Mouse (Mus musculus): Measurements from ENCODE around the gene Tmem53. TPM values are rescaled to one million over a fixed set of nuclear protein-coding genes. Genes with fewer than 3 reads are reported as not detected.

The Tmem53 gene
- total and polyA plus RNA-seq, 3 experiments: 57.3 to 232 (median 75.3) TPM

DNA sequence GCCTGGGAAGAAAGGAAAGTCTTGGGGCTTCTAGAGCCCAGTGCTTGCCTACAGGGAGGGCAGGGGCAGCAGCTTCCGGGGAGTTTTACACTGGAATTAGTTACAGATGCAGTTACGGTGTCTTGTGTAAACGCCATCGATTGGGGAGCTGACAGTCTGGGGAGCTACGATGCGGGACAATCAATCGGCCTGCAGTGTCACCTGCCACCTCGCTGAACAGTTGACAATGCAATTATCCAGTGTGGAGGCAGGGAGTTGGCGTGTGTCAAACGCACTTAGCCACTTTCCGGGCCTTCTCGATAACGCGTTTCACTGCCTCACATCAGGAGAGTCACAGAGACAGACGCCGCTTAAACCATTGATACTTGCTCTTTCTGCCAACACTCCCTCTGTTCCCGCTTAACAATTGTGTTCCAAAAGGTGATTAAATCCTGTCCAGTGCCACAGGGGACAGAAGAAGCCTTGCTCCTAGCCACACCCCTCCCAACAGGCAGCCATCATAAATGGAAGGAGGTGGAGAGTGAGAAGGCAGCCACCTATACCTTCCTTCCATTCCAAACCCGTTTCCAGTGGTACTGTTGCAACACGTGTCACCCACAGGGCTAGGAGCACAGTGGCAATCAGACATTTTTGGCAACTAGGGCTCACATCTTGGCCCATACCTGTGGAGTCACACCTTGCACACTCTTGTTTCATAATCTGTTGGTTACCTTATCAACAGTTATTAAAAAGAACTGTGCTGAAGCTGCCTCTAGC lies 29.5 kb downstream of the Tmem53 start:
- no peak for DNase-seq

DNA sequence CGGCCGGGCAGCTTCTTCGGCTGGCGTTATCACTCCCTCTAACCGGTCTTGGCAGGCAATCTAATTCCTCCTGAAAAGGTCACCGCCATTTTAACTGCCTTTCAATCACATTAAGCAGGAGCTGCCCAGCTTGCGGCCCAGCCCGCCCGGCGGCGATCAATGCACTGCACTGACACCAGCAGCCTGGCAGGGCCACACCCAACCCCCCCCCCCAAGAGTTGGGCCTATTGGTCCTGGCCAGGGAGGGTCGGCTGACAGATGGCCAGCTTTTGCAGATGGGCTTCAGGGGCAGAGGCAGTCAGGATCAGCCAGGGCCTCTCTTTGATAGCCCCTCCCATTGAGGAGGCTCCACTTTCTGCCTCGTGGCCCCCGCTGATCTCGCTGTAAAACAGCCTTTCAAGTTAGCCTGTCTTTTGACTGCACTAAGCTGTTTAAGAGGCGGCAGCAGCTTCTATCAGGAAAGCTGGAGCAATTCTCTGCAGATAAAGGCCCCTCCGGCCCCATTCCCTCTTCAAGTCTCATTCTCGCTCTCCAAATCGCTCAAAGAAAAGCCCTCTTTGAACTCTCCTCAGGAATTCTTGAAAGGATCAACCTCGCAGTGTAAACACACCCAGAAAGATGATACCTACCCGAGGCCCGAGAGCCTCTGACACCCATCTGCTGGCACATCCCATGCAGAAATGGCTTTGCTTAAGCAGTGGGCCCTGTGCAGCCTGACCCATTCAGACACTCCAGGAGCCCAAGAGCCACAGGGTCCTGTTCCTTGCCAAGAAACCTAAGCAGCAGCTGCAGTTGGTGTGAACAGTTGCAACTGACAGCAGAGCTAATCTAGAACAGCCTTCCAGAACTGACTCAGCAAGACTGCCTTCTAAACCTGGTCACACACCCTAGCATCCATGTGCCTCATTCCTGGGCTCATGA lies 31.8 kb downstream of the Tmem53 start:
- DNase-seq: peak; percentile 56

DNA sequence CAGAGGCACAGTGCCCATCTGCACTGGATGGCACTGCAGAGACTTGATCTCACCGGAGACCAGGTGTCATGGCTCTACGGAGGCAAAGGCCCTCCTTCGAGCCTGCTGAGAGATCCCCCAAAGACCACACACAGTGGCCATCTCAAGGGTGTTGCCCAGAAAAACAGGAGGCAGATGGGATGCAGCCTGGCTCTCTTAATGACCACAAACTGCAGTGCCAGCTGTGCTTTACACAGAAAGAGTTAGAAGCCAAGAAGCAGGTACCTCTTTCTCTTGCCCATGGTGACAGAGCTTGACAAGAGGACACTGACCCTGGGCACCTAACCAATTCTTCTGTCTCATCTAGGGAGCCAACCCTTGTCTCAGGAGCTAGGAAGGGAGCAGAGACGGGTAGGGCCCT lies 32.6 kb downstream of the Tmem53 start:
- no peak for DNase-seq

DNA sequence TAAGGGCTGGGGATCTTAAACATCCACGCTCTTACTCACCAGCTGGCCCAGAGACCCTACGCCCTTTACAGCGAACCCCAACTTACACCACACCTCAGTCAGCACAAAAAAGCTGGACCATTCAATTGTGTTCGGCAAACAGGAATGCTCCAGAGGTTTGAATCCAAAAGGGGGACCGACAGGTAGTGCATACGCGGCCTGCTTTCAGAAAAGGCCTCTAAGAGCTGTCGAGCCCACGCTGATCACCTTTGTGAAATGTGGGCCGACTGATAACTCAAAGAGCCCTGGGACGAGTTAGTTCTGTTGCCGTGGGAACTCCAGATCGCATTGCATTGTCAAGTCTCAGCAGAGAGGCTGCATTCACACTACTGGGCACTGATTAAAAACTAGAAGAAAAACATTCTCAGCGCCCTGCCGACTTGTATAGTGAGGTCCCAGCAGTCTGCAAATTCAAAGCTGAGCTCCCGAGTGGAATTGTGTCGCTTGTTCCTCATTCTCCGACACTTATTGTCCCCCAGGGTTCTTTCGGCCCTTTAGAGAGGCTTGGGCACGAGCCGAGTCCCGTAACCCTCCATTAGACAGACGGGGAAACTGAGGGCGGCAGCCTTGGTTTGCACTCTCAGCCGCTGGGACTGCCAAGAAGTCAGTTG lies 36.7 kb downstream of the Tmem53 start:
- DNase-seq: no peak

DNA sequence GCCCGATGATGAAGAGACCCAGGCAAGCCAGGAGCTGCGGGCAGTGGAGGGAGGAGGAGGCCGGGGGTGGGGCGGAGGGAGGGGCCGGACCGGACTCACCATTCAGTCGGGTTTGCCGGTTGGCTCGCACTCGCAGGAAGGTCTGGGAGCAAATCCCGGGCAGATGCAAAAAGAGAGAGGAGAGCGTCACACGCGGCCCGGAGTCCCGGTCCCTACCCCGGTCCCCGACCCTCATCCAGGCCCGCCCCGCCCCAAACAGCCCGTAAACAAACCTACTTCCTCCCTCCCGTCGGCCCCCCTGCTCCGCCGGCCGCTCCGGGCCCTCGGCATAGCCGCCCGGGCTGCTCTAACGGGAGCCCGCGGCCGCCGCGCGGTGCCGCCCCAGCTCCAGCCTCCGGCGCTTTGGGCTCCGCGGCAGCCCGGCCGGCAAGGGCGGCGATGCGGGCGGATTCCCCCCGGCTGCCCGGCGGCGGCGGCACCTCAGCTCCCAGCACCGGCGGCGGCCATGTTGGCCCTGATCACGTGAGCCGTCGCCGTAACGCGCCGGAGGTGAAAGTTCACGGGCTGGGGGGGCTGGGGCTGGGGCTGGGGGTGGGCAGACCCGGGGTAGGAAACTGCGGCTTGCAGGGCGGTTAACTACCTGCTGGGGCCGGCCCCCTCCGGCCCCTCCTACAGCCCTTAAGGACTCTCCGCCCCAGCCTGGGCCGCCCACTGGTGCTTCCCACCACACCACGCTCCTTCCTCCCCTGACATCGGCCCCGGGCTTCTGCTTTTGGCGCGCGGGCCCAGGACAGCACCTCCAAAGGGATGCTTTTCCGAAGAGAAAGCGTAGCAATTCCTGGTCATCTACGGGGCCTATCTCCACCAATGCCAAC lies 37.4 kb downstream of the Tmem53 start:
- peak; percentile 91 for DNase-seq

DNA sequence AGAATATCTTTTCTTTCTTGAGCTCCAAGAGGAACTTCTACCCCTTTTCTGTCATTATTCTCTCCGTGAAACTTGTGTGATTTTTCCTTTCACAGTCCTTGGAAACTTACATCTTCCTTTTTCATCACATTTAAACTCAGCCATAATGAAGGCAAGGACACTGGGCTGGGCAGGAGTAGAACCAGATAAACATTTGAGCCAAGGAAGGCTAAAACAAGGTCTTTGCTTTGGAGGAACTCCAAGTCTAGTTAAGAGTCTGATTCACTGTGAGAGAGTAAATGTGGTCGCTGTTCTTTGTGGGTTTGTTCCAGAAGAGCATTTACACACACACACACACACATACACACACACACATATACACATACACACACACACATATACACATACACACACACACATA lies 39.9 kb downstream of the Tmem53 start:
- DNase-seq: no peak

DNA sequence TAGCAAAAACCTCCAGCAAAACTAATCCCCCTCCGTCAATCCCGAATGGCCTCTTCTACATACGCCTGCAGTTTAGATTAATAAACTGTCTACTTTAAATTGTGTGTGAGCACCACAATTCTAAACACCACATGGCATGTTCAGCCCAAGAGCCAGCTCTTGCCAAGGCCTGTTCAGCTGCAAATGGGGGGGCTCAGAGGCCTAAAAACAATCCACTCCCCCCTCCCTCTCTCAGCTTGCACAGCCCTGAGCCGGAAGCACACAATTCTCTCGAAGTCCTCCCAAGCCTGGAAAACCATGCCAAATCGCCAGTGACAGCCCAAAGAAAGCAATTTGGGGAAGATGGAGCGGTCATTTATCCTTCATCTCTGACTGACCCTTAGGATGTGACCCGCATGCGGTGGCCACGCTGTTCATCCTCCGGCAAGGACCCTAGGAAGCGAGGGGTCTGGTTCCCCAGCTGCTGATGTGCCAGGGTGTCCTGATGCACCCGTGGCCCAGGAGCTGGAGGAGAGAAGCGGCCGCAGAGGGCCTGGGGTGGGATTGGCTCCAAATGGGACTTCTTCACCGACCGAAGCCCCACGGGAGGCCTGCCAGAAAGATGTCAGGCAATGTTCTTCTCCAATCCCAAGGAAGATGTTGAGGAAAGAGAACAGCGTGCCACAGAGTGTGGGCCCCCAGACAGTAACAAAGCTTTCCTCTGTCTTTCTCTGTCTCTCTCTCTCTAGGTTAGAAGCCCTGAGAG lies 45.3 kb downstream of the Tmem53 start:
- no peak for DNase-seq

DNA sequence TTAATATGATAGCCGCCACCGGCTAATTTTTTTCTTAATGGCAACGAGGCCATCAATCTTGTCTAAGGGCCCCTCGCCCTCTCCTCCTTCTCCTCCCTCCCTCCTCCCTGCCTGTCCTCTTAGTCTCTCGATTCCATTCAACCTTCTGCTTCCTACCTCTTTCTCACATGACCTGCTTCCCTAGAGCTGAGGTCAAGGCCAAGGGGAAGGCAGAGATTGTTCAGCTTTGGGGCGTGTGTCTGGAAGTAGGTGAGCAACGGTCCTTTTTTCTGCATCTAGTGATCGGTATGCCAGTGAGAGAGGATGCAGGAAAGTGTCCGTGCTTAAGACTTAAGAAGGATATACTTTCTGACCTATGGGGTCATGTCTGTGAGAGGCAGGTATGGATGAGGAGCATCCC lies 46.1 kb downstream of the Tmem53 start:
- DNase-seq: no peak

DNA sequence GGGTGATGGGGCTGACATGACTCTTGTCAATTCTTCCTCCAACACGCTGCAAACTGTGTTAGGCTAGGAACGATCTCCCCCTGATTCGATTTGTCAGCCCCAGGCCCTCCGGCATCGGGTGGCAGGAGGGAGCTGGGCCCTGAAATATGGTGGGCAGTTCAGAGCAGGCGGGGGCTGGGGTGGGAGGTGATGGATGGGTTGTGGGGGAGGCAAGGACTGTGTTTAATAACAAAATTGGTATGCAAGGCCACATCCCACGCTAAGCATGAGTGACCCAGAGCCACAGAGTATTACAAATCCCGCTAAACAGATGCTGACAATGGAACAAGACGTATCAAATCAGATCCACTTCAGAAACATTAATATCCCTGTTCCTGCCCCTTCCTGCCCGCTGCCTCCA lies 48.2 kb downstream of the Tmem53 start:
- DNase-seq: no peak

DNA sequence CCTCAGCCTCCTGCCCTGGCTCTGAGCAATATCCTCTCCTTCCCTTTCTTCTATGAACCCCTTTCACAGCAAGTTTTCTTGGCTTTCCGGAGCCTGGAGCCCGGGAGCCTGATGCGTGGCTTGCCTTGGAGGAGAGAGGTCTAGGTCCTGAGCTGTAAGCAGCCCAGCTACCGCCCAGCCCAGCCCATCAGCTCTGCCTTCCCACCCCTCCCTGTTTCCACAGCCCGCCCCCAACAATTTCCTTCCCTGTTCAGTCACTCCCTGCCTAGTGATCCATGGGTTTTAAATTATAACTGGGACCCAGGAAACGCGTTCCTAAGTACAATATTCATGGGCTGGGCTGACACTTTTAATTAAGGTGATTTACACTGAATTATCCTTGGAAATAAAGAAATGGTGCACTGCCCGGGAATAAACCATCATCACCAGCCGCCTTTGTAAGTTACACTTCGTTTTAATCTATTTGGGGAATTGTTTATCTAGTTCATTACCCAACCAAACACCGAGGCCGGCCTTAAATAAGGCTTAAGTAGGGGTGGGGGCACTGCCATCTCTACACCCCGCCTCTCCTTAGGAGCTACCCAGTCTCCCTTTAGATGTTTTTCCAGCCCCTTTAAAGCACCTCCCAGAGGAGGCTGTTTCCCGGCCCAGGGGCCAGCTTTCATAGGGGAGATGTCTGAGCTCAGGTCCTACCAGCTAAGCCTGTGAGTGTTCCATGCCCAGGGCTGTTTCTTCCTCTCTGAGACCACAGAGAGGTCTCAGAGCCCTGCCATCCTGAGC lies 50.5 kb downstream of the Tmem53 start:
- DNase-seq: no peak

DNA sequence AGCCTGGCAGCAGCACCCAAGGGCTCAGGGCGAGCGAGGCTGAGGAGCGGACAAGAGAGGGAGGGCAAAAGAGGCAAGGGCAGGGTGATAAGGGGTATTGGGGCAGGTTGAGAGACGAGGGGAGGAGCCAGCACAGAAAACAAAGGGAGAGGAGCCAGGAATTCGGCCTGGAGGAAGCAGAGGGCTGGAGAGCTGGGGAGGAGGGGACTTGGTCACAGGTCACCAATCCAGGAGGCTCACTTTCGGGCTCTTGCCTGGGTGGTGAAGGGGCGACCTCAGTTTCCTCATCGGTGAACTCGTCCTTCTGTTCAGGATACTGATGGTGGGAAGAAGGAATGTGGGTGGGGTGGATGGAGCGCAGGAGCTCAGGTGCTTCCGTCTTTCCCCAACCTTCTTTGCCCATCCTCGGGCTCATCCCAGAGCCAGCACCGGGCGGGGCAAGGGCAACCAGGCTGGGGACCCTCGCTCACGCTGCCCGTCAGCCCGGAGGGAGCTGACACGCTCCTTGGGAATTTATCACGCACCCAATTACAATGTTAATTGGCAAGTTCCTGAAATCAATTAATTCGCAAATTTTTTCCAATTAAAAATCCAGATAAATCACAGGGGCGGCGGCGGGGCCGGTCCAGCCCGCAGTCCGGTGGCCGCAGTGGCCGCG lies 52.0 kb downstream of the Tmem53 start:
- DNase-seq: no peak

DNA sequence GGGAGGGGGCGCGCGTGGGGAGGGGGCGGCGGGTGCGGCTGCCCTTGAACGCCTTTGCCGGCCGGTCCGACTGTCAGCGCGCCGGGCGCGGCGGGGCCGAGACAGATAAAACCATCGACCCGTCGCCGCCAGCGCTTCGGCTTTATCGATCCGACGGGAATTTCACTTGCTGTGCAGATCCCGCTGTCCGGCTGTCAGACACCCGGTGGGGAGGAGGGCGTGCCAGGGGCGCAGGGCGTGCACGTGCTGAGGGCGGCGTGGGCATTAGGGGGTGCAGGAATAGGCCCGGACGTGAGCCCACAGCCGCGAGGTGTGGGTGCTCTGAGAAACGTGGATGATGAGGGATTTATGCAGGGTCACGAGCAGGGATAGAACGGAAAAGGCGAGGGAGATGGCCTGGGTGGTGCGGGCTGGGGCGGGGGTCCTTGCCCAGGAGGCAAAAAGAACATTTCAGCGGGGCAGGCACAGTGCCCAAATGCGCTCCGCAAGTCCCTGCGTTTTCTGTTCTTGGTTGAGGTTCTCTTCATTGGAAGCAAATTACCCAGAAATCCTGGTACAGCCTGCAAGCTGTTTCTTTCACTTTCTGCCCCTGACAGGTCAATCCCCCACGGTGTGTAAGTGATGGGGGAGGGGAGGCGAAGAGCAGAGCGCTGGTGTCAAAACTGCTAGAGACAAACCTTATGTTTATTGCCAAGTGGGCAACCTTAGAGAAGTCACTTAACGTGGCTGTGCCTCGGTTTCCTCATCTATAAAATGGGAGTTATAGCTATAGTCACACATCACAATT lies 52.7 kb downstream of the Tmem53 start:
- DNase-seq: no peak

DNA sequence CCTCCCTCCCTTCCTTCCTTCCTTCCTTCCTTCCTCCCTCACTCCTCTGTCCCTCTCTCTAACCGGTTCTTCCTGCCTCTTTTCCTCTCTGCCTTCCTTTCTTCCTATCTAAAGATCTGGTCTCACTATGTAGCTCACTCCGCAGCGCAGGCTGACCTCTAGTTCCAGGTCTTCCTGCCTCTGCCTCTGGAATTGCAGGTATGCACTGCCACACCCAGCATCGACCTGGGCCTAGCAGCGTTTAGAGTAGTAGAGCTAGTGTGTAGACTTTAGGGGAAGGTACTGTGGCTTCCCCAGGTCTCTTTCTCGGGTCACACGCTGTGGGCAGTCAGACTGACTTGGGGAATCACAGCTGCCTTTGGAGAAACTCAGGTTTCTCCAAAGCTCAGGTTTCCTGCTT lies 53.7 kb downstream of the Tmem53 start:
- DNase-seq: no peak

DNA sequence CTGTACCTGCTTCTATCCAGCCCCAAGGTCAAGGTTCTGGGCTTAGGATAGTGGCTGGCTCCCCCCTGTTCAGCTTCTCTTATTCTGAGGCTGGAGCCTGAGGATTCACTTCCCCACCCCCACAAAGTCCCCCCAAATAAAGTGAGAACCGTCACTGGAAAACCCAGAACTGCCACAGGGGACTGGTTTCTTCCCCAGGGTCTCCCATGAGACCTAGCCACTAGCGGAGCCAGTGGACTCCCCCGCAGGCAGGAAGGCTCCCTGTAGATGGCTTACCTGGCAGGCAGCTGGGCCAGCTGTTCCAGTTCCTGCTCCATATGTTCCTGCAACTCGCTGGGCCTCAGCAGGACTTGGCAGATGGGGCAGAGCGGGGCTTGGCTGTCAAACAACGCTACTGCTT lies 55.5 kb downstream of the Tmem53 start:
- no peak for DNase-seq

DNA sequence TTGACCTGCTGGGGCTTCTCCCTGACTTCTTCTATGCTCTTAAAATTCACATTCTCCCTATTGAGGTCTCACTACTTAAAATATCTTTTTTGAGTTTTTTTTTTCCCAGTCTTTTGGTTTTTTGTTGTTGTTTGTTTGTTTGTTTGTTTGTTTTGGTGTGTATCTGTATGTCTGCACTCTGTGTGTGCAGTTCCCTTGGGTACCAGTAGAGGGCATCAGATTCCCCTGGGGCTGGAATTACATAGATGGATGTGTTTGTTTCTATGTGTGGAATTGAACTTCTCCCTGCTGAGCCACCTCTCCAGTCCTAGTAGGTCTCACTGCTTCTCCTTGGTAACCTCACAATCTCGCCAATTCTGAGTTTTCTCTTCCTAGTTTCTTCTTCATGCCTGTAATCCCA lies 57.7 kb downstream of the Tmem53 start:
- no peak for DNase-seq

DNA sequence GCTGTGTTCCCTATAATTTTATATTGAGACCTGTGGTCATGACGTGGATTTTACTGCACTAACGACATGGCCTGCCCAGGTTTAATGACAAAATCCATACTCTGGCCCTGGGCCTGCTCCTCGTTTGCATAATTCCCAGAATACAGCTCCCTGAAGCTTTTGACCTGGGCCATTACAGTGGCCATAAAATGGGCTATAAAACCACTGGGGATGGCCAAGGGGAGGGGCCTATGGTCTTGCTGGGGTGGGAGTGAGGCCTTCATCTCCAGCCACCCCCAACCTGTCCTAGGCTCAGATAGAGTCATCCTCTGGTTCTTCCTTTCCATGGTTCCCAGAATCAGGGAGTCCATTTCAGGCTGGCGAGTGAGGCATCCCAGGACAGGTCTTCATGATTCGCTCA lies 60.1 kb downstream of the Tmem53 start:
- no peak for DNase-seq

DNA sequence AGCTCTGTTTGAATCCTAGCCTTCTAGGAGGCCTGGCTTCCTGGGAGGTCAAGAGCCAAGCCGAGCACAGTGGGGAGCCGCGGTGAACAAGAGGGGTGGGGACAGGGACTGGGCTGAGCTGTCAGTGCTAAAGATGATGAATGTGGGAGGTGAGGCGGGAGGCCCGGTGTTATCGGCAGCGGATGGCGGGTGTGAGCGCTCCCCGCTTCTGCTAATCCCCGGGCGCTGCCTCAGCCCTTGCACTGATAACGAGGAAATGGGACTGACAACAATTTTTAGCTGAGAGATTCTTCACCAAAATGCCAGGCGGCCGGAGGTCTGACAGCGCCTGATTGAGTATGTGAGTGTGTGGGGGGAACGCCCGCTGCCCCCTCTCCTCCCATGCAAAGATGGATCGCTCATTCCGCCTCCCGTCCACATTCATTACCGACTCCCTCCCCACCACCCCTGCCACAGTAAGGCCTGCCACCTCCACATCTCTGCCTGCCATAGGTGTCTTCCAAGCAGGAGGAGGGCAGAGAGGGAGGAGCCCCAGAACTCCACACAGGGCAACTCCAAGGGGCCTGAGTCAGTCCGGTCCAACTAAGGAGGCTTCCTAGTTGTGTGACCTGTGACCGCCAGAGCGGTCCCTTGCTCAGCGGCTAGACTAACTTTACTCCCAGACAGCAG lies 60.8 kb downstream of the Tmem53 start:
- DNase-seq: no peak

DNA sequence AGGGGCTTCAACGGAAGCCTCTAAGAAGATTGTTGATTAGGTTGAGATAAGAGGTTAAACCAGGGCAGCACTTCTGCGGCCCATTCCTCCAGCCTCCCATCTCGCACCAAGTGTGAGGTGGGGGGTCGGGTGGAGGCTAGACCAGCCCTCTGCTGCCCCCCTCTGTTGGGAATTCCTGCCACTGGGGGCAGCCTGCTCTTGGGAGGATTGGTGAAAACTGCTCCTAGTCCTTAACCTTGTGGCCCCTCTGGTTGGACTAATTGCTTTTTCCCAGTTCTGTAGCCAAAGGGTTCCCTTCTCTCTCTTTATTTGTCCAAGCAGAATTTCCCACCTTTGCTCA lies 61.3 kb downstream of the Tmem53 start:
- DNase-seq: no peak
